Mouse (Mus musculus) heart, postnatal 0 days (tissue): ENCODE measurements around the gene Cnot2. TPM values are rescaled to one million over a fixed set of nuclear protein-coding genes. Genes with fewer than 3 reads are reported as not detected.

Experiments
- ATAC-seq: fragments of 200-750 bp; cut with Nextera tagmentation; 2 replicates; pipeline ENCODE4 v1.8.0; 2017; ENCODE audit warnings: low read depth, moderate number of reproducible peaks, moderate library complexity; ENCODE audit not compliant: insufficient read depth
- DNase-seq: peaks from one replicate; pipeline ENCODE4 v3.0.0-alpha.2; 2016; ENCODE audit warnings: low spot score
- H3K27ac ChIP-seq: fragments of 300-500 bp; sonication (generic); 2 replicates; pipeline ENCODE4 v1.5.1; 2014; ENCODE audit warnings: low read depth, mild to moderate bottlenecking
- H3K27me3 ChIP-seq: fragments of 300-500 bp; sonication (generic); 2 replicates; pipeline ENCODE4 v1.6.1; 2014; ENCODE audit warnings: low read length, mixed read lengths; ENCODE audit not compliant: control insufficient read depth, insufficient read depth
- H3K36me3 ChIP-seq: fragments of 300-500 bp; sonication (generic); replicated peaks from 2 replicates; pipeline ENCODE4 v1.6.1; 2014; ENCODE audit warnings: low read length, mixed read lengths; ENCODE audit not compliant: control insufficient read depth, insufficient read depth
- H3K4me1 ChIP-seq: fragments of 300-500 bp; sonication (generic); 2 replicates; pipeline ENCODE4 v1.6.1; 2014; ENCODE audit warnings: antibody characterized with exemption; ENCODE audit not compliant: control insufficient read depth, insufficient read depth
- H3K4me2 ChIP-seq: fragments of 300-500 bp; sonication (generic); 2 replicates; pipeline ENCODE4 v1.6.1; 2014; ENCODE audit warnings: low read depth, mild to moderate bottlenecking, low read length, moderate library complexity
- H3K4me3 ChIP-seq: fragments of 300-500 bp; sonication (generic); 2 replicates; pipeline ENCODE4 v1.5.1; 2014; ENCODE audit warnings: low read depth, low read length
- H3K9ac ChIP-seq: fragments of 300-500 bp; sonication (generic); replicated peaks from 2 replicates; pipeline ENCODE4 v1.6.1; 2014; ENCODE audit warnings: low read depth, low read length, mixed read lengths
- H3K9me3 ChIP-seq: fragments of 300-500 bp; sonication (generic); replicated peaks from 2 replicates; pipeline ENCODE4 v1.6.1; 2016; ENCODE audit warnings: low read length; ENCODE audit not compliant: control insufficient read depth
- CTCF ChIP-seq: IDR thresholded peaks from 2 replicates; pipeline ENCODE4 v1.5.1; 2016; ENCODE audit warnings: antibody characterized with exemption, control low read depth, low read depth
- EP300 ChIP-seq: IDR thresholded peaks from 2 replicates; pipeline ENCODE4 v1.6.1; 2016; ENCODE audit warnings: antibody characterized with exemption, low read depth
- WGBS: fragments of 180-500 bp; shearing (Covaris S2); extraction: QIAGEN DNeasy Blood & Tissue Kit; methylation state at CpG from one replicate; pipeline ENCODE4 v1.1.7; 2014; 5-methylcytosine and 5-hydroxymethylcytosine counted together
- polyA plus RNA-seq: library from polyadenylated mRNA; unstranded; fragments of >200 nt; fragmentation: Nextera tagmentation; extraction: Ambion mirVana; gene quantifications from 2 replicates; pipeline ENCODE4 v1.2.1, GENCODE M21; 2015
- total RNA-seq: library from RNA; depleted of rRNA; stranded (reverse); fragments of >200 nt; gene quantifications from 2 replicates; pipeline ENCODE4 v1.2.3, GENCODE M21; 2014; ENCODE audit warnings: low replicate concordance

Cnot2 gene
- total and polyA plus RNA-seq, 2 experiments from 2014 or later, result 45.7 to 62.6 TPM

DNA sequence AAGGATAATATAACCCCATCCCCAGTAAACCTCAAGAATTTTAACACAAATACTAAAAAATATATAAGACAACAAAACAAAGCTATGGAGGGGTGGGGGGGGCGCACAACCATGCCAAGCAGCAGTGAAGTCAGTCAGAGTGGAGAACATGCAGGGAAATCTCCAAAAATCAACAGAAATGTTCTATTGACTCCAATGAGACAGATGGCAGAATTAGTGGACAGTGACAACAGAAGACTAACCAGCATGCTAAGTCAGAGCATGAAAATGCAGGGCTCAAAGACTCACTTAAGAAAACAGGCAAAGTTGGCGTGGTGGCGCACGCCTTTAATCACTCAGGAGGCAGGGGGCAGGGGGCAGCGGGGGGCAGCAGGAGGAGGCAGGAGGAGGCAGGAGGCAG, 40.6 kb downstream of the Cnot2 start:
- 89% methylated on average over 5 of the region's 5 CpGs for WGBS
- Histone ChIP-seq H3K36me3 (no peaks in the 10 kb centered on the region; the same call in 1 of the 2 replicates), H3K4me1 (no peaks in the 10 kb centered on the region), H3K9ac (no peak overlapping the region), H3K4me2 (no peak overlapping the region), H3K9me3 (no peaks in the 10 kb centered on the region), H3K27me3 (no peaks in the 10 kb centered on the region), H3K27ac (no peak overlapping the region), H3K4me3 (no peak overlapping the region)
- no peak for DNase-seq
- ATAC-seq, result no peak
- TF ChIP-seq EP300 (no peak), CTCF (no peak)

DNA sequence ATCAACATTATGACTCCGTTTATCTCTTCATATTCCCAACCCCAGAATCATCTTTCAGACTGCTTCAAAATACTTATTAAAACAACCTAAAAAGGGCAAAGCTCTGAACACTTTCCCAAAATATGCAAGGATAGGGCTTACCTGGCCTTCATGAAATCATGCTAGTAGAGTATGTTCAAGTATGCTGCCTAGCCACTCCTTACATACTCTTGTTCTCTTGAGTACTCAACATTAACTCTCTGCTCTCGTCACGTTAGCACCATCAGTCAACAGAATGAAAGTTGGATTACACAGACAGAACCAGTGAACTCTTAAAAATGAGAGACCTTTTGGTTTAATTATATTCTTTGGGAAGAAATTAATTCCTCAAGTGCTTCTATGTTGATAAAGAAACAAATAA, 43.8 kb downstream of the Cnot2 start:
- Histone ChIP-seq H3K4me1 (no peaks in the 10 kb centered on the region), H3K4me3 (no peak overlapping the region), H3K9ac (no peak overlapping the region), H3K4me2 (no peak overlapping the region), H3K27me3 (no peaks in the 10 kb centered on the region), H3K36me3 (no peaks in the 10 kb centered on the region), H3K9me3 (no peaks in the 10 kb centered on the region), H3K27ac (no peak overlapping the region)
- DNase-seq, result no peak
- ATAC-seq, result no peak
- WGBS, result 82% methylated on average over 3 of the region's 3 CpGs
- TF ChIP-seq EP300 (no peak), CTCF (no peak)

- Histone ChIP-seq H3K9me3 (no peaks in the 10 kb centered on the region), H3K27me3 (no peaks in the 10 kb centered on the region), H3K9ac (no peak overlapping the region), H3K4me1 (no peaks in the 10 kb centered on the region), H3K36me3 (no peaks in the 10 kb centered on the region), H3K4me3 (no peak overlapping the region), H3K4me2 (no peak overlapping the region), H3K27ac (no peak overlapping the region)
- no peak for DNase-seq
- TF ChIP-seq CTCF (no peak), EP300 (no peak)
- no peak for ATAC-seq
- 37% methylated on average over 3 of the region's 3 CpGs for WGBS
Observed at GRCm38 (mm10) chr10:116534278-116534677, 47.0 kb downstream of the Cnot2 start.

DNA sequence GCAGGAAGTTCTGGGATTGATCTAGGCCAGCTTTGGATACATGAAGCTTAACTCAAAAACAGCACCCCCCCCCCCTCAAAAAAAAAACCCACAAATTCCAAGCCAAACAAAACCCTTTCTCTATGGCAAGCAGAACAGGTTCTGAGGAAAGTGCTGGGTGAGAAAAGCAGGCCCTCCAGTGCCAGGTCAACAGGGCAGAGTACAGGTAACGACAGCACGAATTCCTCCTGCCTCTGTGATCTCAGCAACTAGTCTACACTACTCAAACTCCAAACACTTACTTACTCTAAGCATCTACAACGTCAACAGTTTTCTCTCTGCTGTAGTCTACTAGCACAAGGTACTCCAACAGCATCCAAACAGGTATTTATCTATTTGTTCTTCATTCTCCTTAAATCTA, 48.8 kb downstream of the Cnot2 start:
- no peak overlapping the region for H3K27ac ChIP-seq
- TF ChIP-seq EP300 (no peak), CTCF (no peak)
- no peak overlapping the region for H3K4me3 ChIP-seq
- WGBS, result 72% methylated on average over 3 of the region's 3 CpGs
- no peak overlapping the region for H3K9ac ChIP-seq
- H3K9me3 ChIP-seq, result no peaks in the 10 kb centered on the region
- H3K4me1 ChIP-seq, result no peaks in the 10 kb centered on the region
- DNase-seq (no peak), ATAC-seq (no peak)
- H3K36me3 ChIP-seq, result peaks cover 1% of the 10 kb centered on the region; the same call in 1 of the 2 replicates
- H3K27me3 ChIP-seq, result no peaks in the 10 kb centered on the region
- no peak overlapping the region for H3K4me2 ChIP-seq

DNA sequence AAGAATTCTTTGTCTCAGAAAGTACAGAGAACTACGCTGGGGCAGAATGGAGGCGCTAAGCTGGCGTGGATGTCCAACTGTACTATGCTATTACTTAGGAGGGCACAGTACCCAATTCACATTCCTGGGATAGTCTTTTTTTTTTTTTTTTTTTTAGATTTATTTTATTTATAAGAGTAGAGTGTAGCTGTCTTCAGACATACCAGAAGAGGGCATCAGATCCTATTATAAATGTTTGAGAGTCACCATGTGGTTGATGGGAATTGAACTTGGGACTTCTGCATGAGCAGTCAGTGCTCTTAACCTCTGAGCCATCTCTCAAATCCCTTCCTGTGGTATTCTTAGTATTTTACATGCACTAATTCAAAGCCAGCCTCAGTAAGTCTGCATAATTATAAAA, 50.2 kb downstream of the Cnot2 start:
- H3K27me3 ChIP-seq, result no peaks in the 10 kb centered on the region
- ATAC-seq (no peak), DNase-seq (no peak)
- H3K9me3 ChIP-seq, result no peaks in the 10 kb centered on the region
- no peak overlapping the region for H3K27ac ChIP-seq
- 92% methylated on average over 3 of the region's 3 CpGs for WGBS
- TF ChIP-seq EP300, result no peak
- no peak for TF ChIP-seq CTCF
- H3K4me1 ChIP-seq, result no peaks in the 10 kb centered on the region
- H3K36me3 ChIP-seq, result peaks cover 8% of the 10 kb centered on the region; the same call in 1 of the 2 replicates
- H3K4me2 ChIP-seq, result no peak overlapping the region
- no peak overlapping the region for H3K9ac ChIP-seq
- H3K4me3 ChIP-seq, result no peak overlapping the region

DNA sequence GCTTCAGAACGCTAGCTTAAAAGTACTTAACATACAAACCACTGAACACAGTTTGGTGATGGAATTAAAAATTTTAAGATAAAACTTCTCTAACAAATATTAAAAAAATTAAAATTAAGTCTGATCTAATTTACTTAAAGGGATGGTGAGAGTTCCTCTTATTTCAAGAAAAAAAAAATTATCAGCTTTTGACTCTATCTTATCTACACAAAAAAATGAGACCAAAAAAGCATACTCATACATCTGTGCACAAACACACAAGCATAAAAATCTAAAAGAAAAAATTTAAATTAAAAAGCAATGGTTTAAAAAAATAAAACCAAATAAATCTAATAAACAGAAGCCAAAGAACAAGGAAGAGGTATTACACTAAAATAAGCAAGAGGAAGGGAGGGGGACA, 61.7 kb downstream of the Cnot2 start:
- TF ChIP-seq CTCF (no peak), EP300 (no peak)
- Histone ChIP-seq H3K36me3 (no peaks in the 10 kb centered on the region), H3K4me1 (no peaks in the 10 kb centered on the region), H3K9me3 (no peaks in the 10 kb centered on the region), H3K4me2 (no peak overlapping the region), H3K9ac (no peak overlapping the region), H3K4me3 (no peak overlapping the region), H3K27ac (no peak overlapping the region), H3K27me3 (no peaks in the 10 kb centered on the region)
- ATAC-seq, result no peak
- no peak for DNase-seq
- WGBS, result 86% methylated on average over 1 of the region's 1 CpGs
